Mouse (Mus musculus): ENCODE data around the gene Bzw1. TPM values are rescaled to one million over a fixed set of nuclear protein-coding genes. Genes with fewer than 3 reads are reported as not detected.

Gene Bzw1
- 535 and 540 TPM in 2 replicates for polyA plus RNA-seq (2014; fragmentation: Nextera tagmentation; extraction: Ambion mirVana)

- H3K4me3 ChIP-seq (ENCODE audit: low read depth, low read length), result peak within 1 kb of the TSS; percentile 98
- peak within 1 kb of the TSS; percentile 75 for H3K4me2 ChIP-seq (ENCODE audit: low read depth)
- H3K36me3 ChIP-seq (ENCODE audit: control insufficient read depth, insufficient read depth, low read length), result peaks cover 13% of the 10 kb centered on the region
- no peaks in the 10 kb centered on the region for H3K9me3 ChIP-seq (ENCODE audit: control insufficient read depth, low read length)
- H3K9ac ChIP-seq (ENCODE audit: low read length), result peak within 1 kb of the TSS; percentile 97
- no peaks in the 10 kb centered on the region for H3K27me3 ChIP-seq (ENCODE audit: control insufficient read depth, insufficient read depth, low read length)
- WGBS, result under 1% methylated on average over 41 of the region's 61 CpGs
- DNase-seq (ENCODE audit: low spot score) (peak; percentile 94), ATAC-seq (ENCODE audit: insufficient read depth, low FRiP score, low TSS enrichment) (peak; percentile 97)
- peaks cover 11% of the 10 kb centered on the region; the same call in 1 of the 2 replicates for H3K4me1 ChIP-seq (ENCODE audit: control insufficient read depth, insufficient read depth, low read length)
- peak within 1 kb of the TSS; percentile 99 for H3K27ac ChIP-seq (ENCODE audit: low read depth, low read length)
These were observed at the start of gene Bzw1 for GRCm38 (mm10) chr1:58392652-58393283. Gene Bzw1, plus strand, starts transcription at chr1:58392898.

GRCm38 (mm10) chr1:58343861-58344260 is 48.8 kb upstream of the Bzw1 start:
- Histone ChIP-seq H3K4me2 (ENCODE audit: low read depth) (no peak overlapping the region), H3K27ac (ENCODE audit: low read depth, low read length) (no peak overlapping the region), H3K4me1 (ENCODE audit: control insufficient read depth, insufficient read depth, low read length) (no peaks in the 10 kb centered on the region), H3K4me3 (ENCODE audit: low read depth, low read length) (no peak overlapping the region), H3K9ac (ENCODE audit: low read length) (no peak overlapping the region), H3K9me3 (ENCODE audit: control insufficient read depth, low read length) (no peaks in the 10 kb centered on the region), H3K36me3 (ENCODE audit: control insufficient read depth, insufficient read depth, low read length) (no peaks in the 10 kb centered on the region), H3K27me3 (ENCODE audit: control insufficient read depth, insufficient read depth, low read length) (no peaks in the 10 kb centered on the region)
- no peak for DNase-seq (ENCODE audit: low spot score)
- WGBS, result 84% methylated on average over 4 of the region's 4 CpGs
- ATAC-seq (ENCODE audit: insufficient read depth, low FRiP score, low TSS enrichment), result no peak

GRCm38 (mm10) chr1:58344570-58344969 is 48.1 kb upstream of the Bzw1 start:
- Histone ChIP-seq H3K27ac (ENCODE audit: low read depth, low read length) (no peak overlapping the region), H3K4me1 (ENCODE audit: control insufficient read depth, insufficient read depth, low read length) (no peaks in the 10 kb centered on the region), H3K27me3 (ENCODE audit: control insufficient read depth, insufficient read depth, low read length) (no peaks in the 10 kb centered on the region), H3K36me3 (ENCODE audit: control insufficient read depth, insufficient read depth, low read length) (no peaks in the 10 kb centered on the region), H3K4me3 (ENCODE audit: low read depth, low read length) (no peak overlapping the region), H3K4me2 (ENCODE audit: low read depth) (no peak overlapping the region), H3K9me3 (ENCODE audit: control insufficient read depth, low read length) (no peaks in the 10 kb centered on the region), H3K9ac (ENCODE audit: low read length) (no peak overlapping the region)
- no peak for ATAC-seq (ENCODE audit: insufficient read depth, low FRiP score, low TSS enrichment)
- DNase-seq (ENCODE audit: low spot score), result no peak
- 71% methylated on average over 5 of the region's 5 CpGs for WGBS

GRCm38 (mm10) chr1:58346159-58346558 is 46.5 kb upstream of the Bzw1 start:
- WGBS, result 92% methylated on average over 14 of the region's 14 CpGs
- no peaks in the 10 kb centered on the region for H3K9me3 ChIP-seq (ENCODE audit: control insufficient read depth, low read length)
- no peak overlapping the region for H3K27ac ChIP-seq (ENCODE audit: low read depth, low read length)
- no peak for DNase-seq (ENCODE audit: low spot score)
- no peak for ATAC-seq (ENCODE audit: insufficient read depth, low FRiP score, low TSS enrichment)
- no peaks in the 10 kb centered on the region for H3K27me3 ChIP-seq (ENCODE audit: control insufficient read depth, insufficient read depth, low read length)
- H3K36me3 ChIP-seq (ENCODE audit: control insufficient read depth, insufficient read depth, low read length), result no peaks in the 10 kb centered on the region
- H3K9ac ChIP-seq (ENCODE audit: low read length), result no peak overlapping the region
- H3K4me1 ChIP-seq (ENCODE audit: control insufficient read depth, insufficient read depth, low read length), result no peaks in the 10 kb centered on the region
- no peak overlapping the region for H3K4me2 ChIP-seq (ENCODE audit: low read depth)
- H3K4me3 ChIP-seq (ENCODE audit: low read depth, low read length), result no peak overlapping the region

GRCm38 (mm10) chr1:58348712-58349111 is 44.0 kb upstream of the Bzw1 start:
- 88% methylated on average over 6 of the region's 6 CpGs for WGBS
- ATAC-seq (ENCODE audit: insufficient read depth, low FRiP score, low TSS enrichment), result no peak

GRCm38 (mm10) chr1:58353238-58353893 is 39.3 kb upstream of the Bzw1 start:
- no peaks in the 10 kb centered on the region for H3K9me3 ChIP-seq (ENCODE audit: control insufficient read depth, low read length)
- no peaks in the 10 kb centered on the region for H3K27me3 ChIP-seq (ENCODE audit: control insufficient read depth, insufficient read depth, low read length)
- H3K4me1 ChIP-seq (ENCODE audit: control insufficient read depth, insufficient read depth, low read length), result no peaks in the 10 kb centered on the region
- H3K36me3 ChIP-seq (ENCODE audit: control insufficient read depth, insufficient read depth, low read length), result no peaks in the 10 kb centered on the region
- no peak for ATAC-seq (ENCODE audit: insufficient read depth, low FRiP score, low TSS enrichment)
- H3K4me2 ChIP-seq (ENCODE audit: low read depth), result no peak overlapping the region
- 69% methylated on average over 4 of the region's 4 CpGs for WGBS
- DNase-seq (ENCODE audit: low spot score), result no peak
- H3K27ac ChIP-seq (ENCODE audit: low read depth, low read length), result no peak overlapping the region
- H3K4me3 ChIP-seq (ENCODE audit: low read depth, low read length), result no peak overlapping the region
- no peak overlapping the region for H3K9ac ChIP-seq (ENCODE audit: low read length)

More at GRCm38 (mm10) chr1:58348712-58349111, 44.0 kb upstream of the Bzw1 start:
- no peak for DNase-seq (ENCODE audit: low spot score)
- Histone ChIP-seq H3K36me3 (ENCODE audit: control insufficient read depth, insufficient read depth, low read length) (no peaks in the 10 kb centered on the region), H3K4me2 (ENCODE audit: low read depth) (no peak overlapping the region), H3K27ac (ENCODE audit: low read depth, low read length) (no peak overlapping the region), H3K9ac (ENCODE audit: low read length) (no peak overlapping the region), H3K9me3 (ENCODE audit: control insufficient read depth, low read length) (no peaks in the 10 kb centered on the region), H3K4me1 (ENCODE audit: control insufficient read depth, insufficient read depth, low read length) (no peaks in the 10 kb centered on the region), H3K4me3 (ENCODE audit: low read depth, low read length) (no peak overlapping the region), H3K27me3 (ENCODE audit: control insufficient read depth, insufficient read depth, low read length) (no peaks in the 10 kb centered on the region)

- Histone ChIP-seq H3K4me3 (ENCODE audit: low read depth, low read length) (no peak overlapping the region), H3K27ac (ENCODE audit: low read depth, low read length) (no peak overlapping the region), H3K9me3 (ENCODE audit: control insufficient read depth, low read length) (no peaks in the 10 kb centered on the region), H3K36me3 (ENCODE audit: control insufficient read depth, insufficient read depth, low read length) (no peaks in the 10 kb centered on the region), H3K4me1 (ENCODE audit: control insufficient read depth, insufficient read depth, low read length) (no peaks in the 10 kb centered on the region), H3K4me2 (ENCODE audit: low read depth) (no peak overlapping the region), H3K27me3 (ENCODE audit: control insufficient read depth, insufficient read depth, low read length) (no peaks in the 10 kb centered on the region), H3K9ac (ENCODE audit: low read length) (no peak overlapping the region)
- ATAC-seq (ENCODE audit: insufficient read depth, low FRiP score, low TSS enrichment), result no peak
- no peak for DNase-seq (ENCODE audit: low spot score)
- WGBS, result 75% methylated on average over 19 of the region's 19 CpGs
These were observed 33.5 kb upstream of the Bzw1 start for GRCm38 (mm10) chr1:58358958-58359901.

- H3K4me1 ChIP-seq (ENCODE audit: control insufficient read depth, insufficient read depth, low read length), result no peaks in the 10 kb centered on the region
- H3K4me2 ChIP-seq (ENCODE audit: low read depth), result no peak overlapping the region
- H3K27me3 ChIP-seq (ENCODE audit: control insufficient read depth, insufficient read depth, low read length), result no peaks in the 10 kb centered on the region
- no peaks in the 10 kb centered on the region for H3K9me3 ChIP-seq (ENCODE audit: control insufficient read depth, low read length)
- 72% methylated on average over 4 of the region's 4 CpGs for WGBS
- no peaks in the 10 kb centered on the region for H3K36me3 ChIP-seq (ENCODE audit: control insufficient read depth, insufficient read depth, low read length)
- no peak for DNase-seq (ENCODE audit: low spot score)
- no peak overlapping the region for H3K4me3 ChIP-seq (ENCODE audit: low read depth, low read length)
- H3K27ac ChIP-seq (ENCODE audit: low read depth, low read length), result no peak overlapping the region
- no peak for ATAC-seq (ENCODE audit: insufficient read depth, low FRiP score, low TSS enrichment)
- H3K9ac ChIP-seq (ENCODE audit: low read length), result no peak overlapping the region
These were observed 30.4 kb upstream of the Bzw1 start for GRCm38 (mm10) chr1:58362296-58362695.

Data from neural tube, embryonic 11.5 days (tissue).